Mouse (Mus musculus) spleen, adult 12 weeks (tissue): Measurements from ENCODE around the gene Col23a1.

Experiments
- DNase-seq: peaks from one replicate; pipeline ENCODE4 v3.0.0; 2022; ENCODE audit warnings: low spot score

Gene Col23a1

GRCm38 (mm10) chr11:51289564-51290041, at the start of gene Col23a1:
Col23a1 (plus strand) TSS chr11:51289920.
- no peak for DNase-seq

GRCm38 (mm10) chr11:51242897-51243296, 46.8 kb upstream of the Col23a1 start:
- DNase-seq: no peak

GRCm38 (mm10) chr11:51257006-51257405, 32.7 kb upstream of the Col23a1 start:
- no peak for DNase-seq

GRCm38 (mm10) chr11:51261680-51262219, 28.0 kb upstream of the Col23a1 start, which contains the start of gene Clk4:
Clk4 (plus strand) TSS chr11:51261730.
- DNase-seq: no peak

- DNase-seq: peak; percentile 99
These were observed 27.1 kb upstream of the Col23a1 start, which contains the start of gene BC049762 for GRCm38 (mm10) chr11:51262342-51263285. BC049762 (minus strand) TSS chr11:51263046.

- peak; percentile 52 for DNase-seq
These were observed 26.4 kb upstream of the Col23a1 start for GRCm38 (mm10) chr11:51263286-51263831.

- DNase-seq: peak; percentile 17
These were observed 25.4 kb upstream of the Col23a1 start for GRCm38 (mm10) chr11:51264352-51264751.

GRCm38 (mm10) chr11:51265326-51265725, 24.4 kb upstream of the Col23a1 start:
- no peak for DNase-seq

GRCm38 (mm10) chr11:51274418-51274817, 15.3 kb upstream of the Col23a1 start:
- no peak for DNase-seq

GRCm38 (mm10) chr11:51290066-51290955, 591 bp downstream of the Col23a1 start:
- no peak for DNase-seq

GRCm38 (mm10) chr11:51293956-51294530, 4.3 kb downstream of the Col23a1 start:
- no peak for DNase-seq

- DNase-seq: no peak
These were observed 6.0 kb downstream of the Col23a1 start for GRCm38 (mm10) chr11:51295742-51296141.

GRCm38 (mm10) chr11:51298691-51299090, 9.0 kb downstream of the Col23a1 start:
- no peak for DNase-seq

GRCm38 (mm10) chr11:51302396-51302795, 12.7 kb downstream of the Col23a1 start:
- DNase-seq: no peak

GRCm38 (mm10) chr11:51303981-51304553, 14.3 kb downstream of the Col23a1 start:
- DNase-seq: no peak

GRCm38 (mm10) chr11:51308306-51308705, 18.6 kb downstream of the Col23a1 start:
- no peak for DNase-seq

GRCm38 (mm10) chr11:51311846-51312245, 22.1 kb downstream of the Col23a1 start:
- no peak for DNase-seq

- no peak for DNase-seq
These were observed 26.5 kb downstream of the Col23a1 start for GRCm38 (mm10) chr11:51315991-51316810.

- no peak for DNase-seq
These were observed 30.9 kb downstream of the Col23a1 start for GRCm38 (mm10) chr11:51320609-51321008.

GRCm38 (mm10) chr11:51326908-51327307, 37.2 kb downstream of the Col23a1 start:
- DNase-seq: no peak
